Mouse (Mus musculus) kidney, adult 2 months (tissue): Measurements from ENCODE around the gene Tgtp2.

ENCODE experiments used
- CTCF ChIP-seq: fragments of 200-500 bp; conservative IDR thresholded peaks from 2 replicates; pipeline ENCODE4 v1.5.1; 2011; ENCODE audit warnings: low read depth, mild to moderate bottlenecking, control low read depth, low read length, moderate library complexity, mixed read lengths; ENCODE audit not compliant: insufficient read depth, insufficient read length
- POLR2A ChIP-seq: fragments of 200-500 bp; IDR thresholded peaks from one replicate; pipeline ENCODE4 v1.6.1; 2011; ENCODE audit warnings: low read depth, low read length, control low read depth

DNA sequence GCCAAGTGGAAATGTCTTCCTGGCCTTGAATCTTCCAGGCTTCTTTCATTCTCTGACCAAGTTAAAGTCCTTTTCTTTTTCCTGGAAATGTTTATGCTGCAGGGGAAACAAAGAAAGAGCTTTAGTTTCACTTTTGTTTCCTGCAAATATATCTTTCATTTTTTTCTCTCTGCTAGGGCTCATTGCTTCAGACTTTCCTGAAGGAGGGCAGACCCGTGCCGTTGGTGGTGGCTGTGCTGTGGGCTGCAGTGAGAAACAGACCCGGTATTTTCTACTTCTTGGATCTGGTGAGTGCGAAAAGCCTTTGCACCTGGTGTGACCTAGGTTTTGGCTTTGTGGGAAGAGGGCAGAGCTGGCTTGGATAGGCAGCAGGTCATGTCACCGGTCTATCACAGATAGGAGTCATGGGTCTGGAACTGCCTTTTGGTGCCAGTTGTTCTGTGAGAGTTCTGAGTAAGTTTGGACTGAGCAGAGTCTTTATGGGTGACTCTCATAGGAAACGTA, 22.9 kb upstream of the Tgtp2 start:
- TF ChIP-seq CTCF (no peak), POLR2A (no peak)
